Mouse (Mus musculus) hindbrain, embryonic 12.5 days (tissue): ENCODE data around the gene Ssxb8. TPM values are rescaled to one million over a fixed set of nuclear protein-coding genes. Genes with fewer than 3 reads are reported as not detected.
"Not testable (repeated sequence)": the region's sequence is repeated elsewhere in the genome, so short reads cannot be mapped to it uniquely, and the experiment has no call there.

Experiments used
- ATAC-seq: fragments of 200-750 bp; cut with Nextera tagmentation; 2 replicates; pipeline ENCODE4 v1.8.0; 2017; ENCODE audit warnings: moderate TSS enrichment; ENCODE audit not compliant: low FRiP score
- H3K27ac ChIP-seq: fragments of 300-500 bp; sonication (generic); 2 replicates; pipeline ENCODE4 v1.5.1; 2016; ENCODE audit warnings: mild to moderate bottlenecking
- H3K27me3 ChIP-seq: fragments of 300-500 bp; sonication (generic); 2 replicates; pipeline ENCODE4 v1.6.1; 2016; ENCODE audit warnings: mild to moderate bottlenecking
- H3K36me3 ChIP-seq: fragments of 300-500 bp; sonication (generic); 2 replicates; pipeline ENCODE4 v1.6.1; 2016; ENCODE audit warnings: mild to moderate bottlenecking
- H3K4me1 ChIP-seq: fragments of 300-500 bp; sonication (generic); 2 replicates; pipeline ENCODE4 v1.6.1; 2016
- H3K4me2 ChIP-seq: fragments of 300-500 bp; sonication (generic); replicated peaks from 2 replicates; pipeline ENCODE4 v1.6.1; 2016; ENCODE audit warnings: mild to moderate bottlenecking
- H3K4me3 ChIP-seq: fragments of 300-500 bp; sonication (generic); 2 replicates; pipeline ENCODE4 v1.5.1; 2016; ENCODE audit warnings: mild to moderate bottlenecking
- H3K9ac ChIP-seq: fragments of 300-500 bp; sonication (generic); 2 replicates; pipeline ENCODE4 v1.6.1; 2016; ENCODE audit warnings: mild to moderate bottlenecking, moderate library complexity
- H3K9me3 ChIP-seq: fragments of 300-500 bp; sonication (generic); replicated peaks from 2 replicates; pipeline ENCODE4 v1.6.1; 2016; ENCODE audit warnings: mild to moderate bottlenecking
- WGBS: fragments of 180-500 bp; shearing (Covaris S2); methylation state at CpG from one replicate; pipeline ENCODE4 v1.1.7; 2016; 5-methylcytosine and 5-hydroxymethylcytosine counted together
- polyA plus RNA-seq: library from polyadenylated mRNA; unstranded; fragments of >200 nt; fragmentation: Nextera tagmentation; extraction: Ambion mirVana; gene quantifications from 2 replicates; pipeline ENCODE4 v1.2.1, GENCODE M21; 2016

Gene Ssxb8
- not detected in 2 replicates for polyA plus RNA-seq

DNA sequence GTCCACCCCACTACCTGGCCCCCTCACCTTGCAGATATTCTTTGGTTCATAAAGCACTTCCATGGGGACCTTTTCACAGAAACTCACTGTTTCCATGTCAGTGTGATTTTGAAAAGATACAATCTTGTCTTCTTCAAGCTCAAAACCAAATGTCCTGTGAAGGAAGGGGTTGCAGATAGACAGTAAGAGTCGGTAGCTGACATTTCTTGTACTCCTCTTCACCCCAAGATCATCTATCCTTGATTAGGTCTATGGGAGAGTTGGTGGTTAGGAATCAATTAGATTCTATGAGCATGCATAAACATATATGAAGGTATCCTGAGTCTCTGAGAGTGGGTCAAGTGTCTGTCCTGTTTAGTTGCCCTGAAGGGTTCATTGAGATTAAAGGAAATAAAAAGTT, at the start of gene Ssxb8:
TSS of gene Ssxb8 (minus strand) at position 101 of the 400 bp plus-strand sequence.
- H3K4me1 ChIP-seq, H3K4me2 ChIP-seq, H3K27me3 ChIP-seq, H3K36me3 ChIP-seq, H3K9ac ChIP-seq, H3K27ac ChIP-seq, ATAC-seq, H3K4me3 ChIP-seq, H3K9me3 ChIP-seq: not testable (repeated sequence)
- 61% methylated on average over 1 of the region's 1 CpGs for WGBS

DNA sequence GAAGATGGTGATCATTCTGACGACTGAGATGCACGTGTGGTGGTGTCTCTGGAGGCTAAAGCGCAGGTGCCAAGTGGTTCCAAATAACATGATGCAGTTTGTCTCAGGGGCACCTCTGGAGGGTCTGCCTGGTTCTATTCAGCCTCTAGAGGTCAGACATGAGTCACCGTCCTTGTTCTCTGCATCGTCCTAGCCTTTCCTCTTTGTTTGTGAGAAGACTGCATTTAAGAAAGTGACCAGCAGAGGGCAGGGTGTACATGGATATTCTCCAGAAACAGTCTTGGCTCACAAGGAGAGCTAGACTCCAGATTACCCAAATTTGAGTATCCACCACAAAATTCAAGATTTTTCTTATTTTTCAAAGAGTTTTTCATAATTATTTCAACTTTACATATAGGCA, 42.3 kb upstream of the Ssxb8 start:
- WGBS, result 61% methylated on average over 5 of the region's 5 CpGs
- ATAC-seq, result no peak
- Histone ChIP-seq H3K4me3 (no peak overlapping the region), H3K4me1 (no peaks in the 10 kb centered on the region), H3K9ac (no peak overlapping the region), H3K4me2 (no peak overlapping the region), H3K27ac (no peak overlapping the region), H3K9me3 (0 out of 2 replicates have a peak, but pooled peaks cover 8% of the 10 kb centered on the region), H3K36me3 (no peaks in the 10 kb centered on the region), H3K27me3 (no peaks in the 10 kb centered on the region)

- Histone ChIP-seq H3K36me3 (no peaks in the 10 kb centered on the region), H3K27ac (no peak overlapping the region), H3K9ac (no peak overlapping the region), H3K27me3 (no peaks in the 10 kb centered on the region), H3K9me3 (peaks cover 19% of the 10 kb centered on the region; the same call in 1 of the 2 replicates), H3K4me1 (no peaks in the 10 kb centered on the region), H3K4me3 (no peak overlapping the region), H3K4me2 (no peak overlapping the region)
- WGBS, result 83% methylated on average over 4 of the region's 4 CpGs
- ATAC-seq, result no peak
Measured at GRCm38 (mm10) chrX:8663085-8663484, 27.6 kb downstream of the Ssxb8 start.

Other genes with a start within 250 kb of the Ssxb8 start
- not detected in 2 replicates for gene Ssxb2, start 229.1 kb downstream of the Ssxb8 start, polyA plus RNA-seq
- gene Gm14459, start 165.9 kb downstream of the Ssxb8 start, polyA plus RNA-seq, result not detected in 2 replicates
- not detected in 2 replicates for gene Ssxb6, start 142.6 kb downstream of the Ssxb8 start, polyA plus RNA-seq
- not detected in 2 replicates for gene Ssxb3, start 99.0 kb downstream of the Ssxb8 start, polyA plus RNA-seq
- gene Ssx9, start 57.6 kb upstream of the Ssxb8 start, polyA plus RNA-seq, result not detected in 2 replicates
- not detected in 2 replicates for gene Ssxb5, start 112.8 kb upstream of the Ssxb8 start, polyA plus RNA-seq
- not detected in 2 replicates for gene Gm6592, start 153.2 kb upstream of the Ssxb8 start, polyA plus RNA-seq
- not detected in 2 replicates for gene Gm5751, start 183.4 kb upstream of the Ssxb8 start, polyA plus RNA-seq
- gene B630019K06Rik, start 201.5 kb upstream of the Ssxb8 start, polyA plus RNA-seq, result 16.6 and 17.2 TPM in 2 replicates